Mouse (Mus musculus) liver, embryonic 11.5 days (tissue): ENCODE measurements around the gene Plcd3. TPM values are rescaled to one million over a fixed set of nuclear protein-coding genes. Genes with fewer than 3 reads are reported as not detected.

ENCODE experiments used
- ATAC-seq: fragments of 200-750 bp; cut with Nextera tagmentation; replicated peaks from 2 replicates; pipeline ENCODE4 v1.8.0; 2017; ENCODE audit warnings: moderate number of reproducible peaks, mild to moderate bottlenecking, moderate TSS enrichment, moderate library complexity; ENCODE audit not compliant: low FRiP score
- DNase-seq: peaks from one replicate; pipeline ENCODE4 v3.0.0-alpha.2; 2017; ENCODE audit warnings: low spot score
- H3K27ac ChIP-seq: fragments of 300-500 bp; sonication (generic); 2 replicates; pipeline ENCODE4 v1.5.1; 2014; ENCODE audit warnings: mild to moderate bottlenecking, low read depth, low read length, control low read depth
- H3K27me3 ChIP-seq: fragments of 300-500 bp; sonication (generic); replicated peaks from 2 replicates; pipeline ENCODE4 v1.6.1; 2014; ENCODE audit warnings: low read length, mixed read lengths; ENCODE audit not compliant: control insufficient read depth, insufficient read depth
- H3K36me3 ChIP-seq: fragments of 300-500 bp; sonication (generic); 2 replicates; pipeline ENCODE4 v1.6.1; 2014; ENCODE audit warnings: mild to moderate bottlenecking, low read length, moderate library complexity, mixed read lengths; ENCODE audit not compliant: control insufficient read depth, insufficient read depth
- H3K4me1 ChIP-seq: fragments of 300-500 bp; sonication (generic); replicated peaks from 2 replicates; pipeline ENCODE4 v1.6.1; 2014; ENCODE audit warnings: low read length, mixed read lengths; ENCODE audit not compliant: control insufficient read depth, insufficient read depth
- H3K4me2 ChIP-seq: fragments of 300-500 bp; sonication (generic); 2 replicates; pipeline ENCODE4 v1.6.1; 2014; ENCODE audit warnings: mild to moderate bottlenecking, control low read depth, moderate library complexity
- H3K4me3 ChIP-seq: fragments of 300-500 bp; sonication (generic); 2 replicates; pipeline ENCODE4 v1.5.1; 2014; ENCODE audit warnings: low read depth, low read length, control low read depth
- H3K9ac ChIP-seq: fragments of 300-500 bp; sonication (generic); 2 replicates; pipeline ENCODE4 v1.6.1; 2014; ENCODE audit warnings: low read depth, low read length, control low read depth
- H3K9me3 ChIP-seq: fragments of 300-500 bp; sonication (generic); 2 replicates; pipeline ENCODE4 v1.6.1; 2016; ENCODE audit warnings: low read length, inconsistent platforms, mixed read lengths; ENCODE audit not compliant: control insufficient read depth
- WGBS: fragments of 180-500 bp; shearing (Covaris S2); extraction: QIAGEN DNeasy Blood & Tissue Kit; methylation state at CpG from one replicate; pipeline ENCODE4 v1.1.7; 2014; 5-methylcytosine and 5-hydroxymethylcytosine counted together
- polyA plus RNA-seq: library from polyadenylated mRNA; unstranded; fragments of >200 nt; fragmentation: Nextera tagmentation; extraction: Ambion mirVana; gene quantifications from 2 replicates; pipeline ENCODE4 v1.2.1, GENCODE M21; 2014

Plcd3 gene
- polyA plus RNA-seq, 1 experiment from 2014 or later = 1.1 TPM

DNA sequence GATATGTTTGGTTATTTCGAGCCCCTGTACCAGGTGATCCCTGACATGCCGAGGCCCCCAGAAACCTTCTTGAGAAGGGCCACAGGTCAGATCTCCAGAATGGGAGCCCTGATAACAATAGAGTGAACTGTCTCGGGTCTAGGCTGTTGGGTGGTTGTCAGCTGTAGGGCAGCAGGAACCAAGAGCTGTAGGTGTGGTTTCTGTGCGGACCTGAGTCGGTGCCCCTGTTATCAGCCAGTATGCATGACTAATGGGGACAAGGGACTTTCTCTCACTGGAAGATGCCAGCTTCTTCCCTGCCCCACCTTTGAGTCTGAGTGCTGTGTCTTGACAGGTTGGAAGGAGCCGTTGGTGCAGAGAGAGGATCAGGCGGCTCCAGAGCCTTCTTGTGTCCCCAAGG lies 3.0 kb upstream of the Plcd3 start:
- peak overlapping the region; percentile 70 for H3K4me3 ChIP-seq
- peaks cover 47% of the 10 kb centered on the region for H3K4me1 ChIP-seq
- peak; percentile 64 for ATAC-seq
- peak overlapping the region; percentile 96 for H3K4me2 ChIP-seq
- WGBS = 44% methylated on average over 7 of the region's 7 CpGs
- no peaks in the 10 kb centered on the region for H3K36me3 ChIP-seq
- H3K9me3 ChIP-seq = no peaks in the 10 kb centered on the region
- peak overlapping the region; percentile 76 for H3K9ac ChIP-seq
- peak overlapping the region; percentile 69 for H3K27ac ChIP-seq
- H3K27me3 ChIP-seq = peaks cover 25% of the 10 kb centered on the region
- no peak for DNase-seq

DNA sequence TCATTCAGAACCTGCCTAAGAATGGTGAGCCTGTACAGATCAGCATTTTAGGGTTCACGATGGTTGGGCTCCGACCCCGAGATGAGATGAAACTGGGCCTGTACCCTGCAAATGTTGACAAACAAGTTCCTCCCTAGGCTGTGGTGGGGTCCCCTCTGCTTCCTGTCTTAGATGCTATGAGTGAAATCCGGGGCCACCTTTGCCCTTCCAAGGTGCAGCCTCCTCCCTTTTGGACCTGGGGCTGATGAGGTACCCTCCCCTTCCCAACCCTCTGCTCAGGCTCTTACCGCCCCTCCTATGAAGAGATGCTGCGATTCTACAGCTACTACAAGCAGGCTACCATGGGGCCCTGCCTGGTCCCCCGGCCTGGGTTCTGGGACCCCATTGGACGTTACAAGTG lies 2.2 kb upstream of the Plcd3 start:
- no peaks in the 10 kb centered on the region for H3K9me3 ChIP-seq
- WGBS = 50% methylated on average over 8 of the region's 8 CpGs
- H3K27me3 ChIP-seq = peaks cover 33% of the 10 kb centered on the region
- peak overlapping the region; percentile 76 for H3K9ac ChIP-seq
- DNase-seq = no peak
- H3K4me2 ChIP-seq = peak overlapping the region; percentile 96
- no peak for ATAC-seq
- peak overlapping the region; percentile 70 for H3K4me3 ChIP-seq
- peaks cover 47% of the 10 kb centered on the region for H3K4me1 ChIP-seq
- no peaks in the 10 kb centered on the region for H3K36me3 ChIP-seq
- peak overlapping the region; percentile 69 for H3K27ac ChIP-seq

GRCm38 (mm10) chr11:103102725-103103349 lies 1.4 kb upstream of the Plcd3 start:
- H3K4me2 ChIP-seq = peak overlapping the region; percentile 96
- peaks cover 36% of the 10 kb centered on the region for H3K27me3 ChIP-seq
- DNase-seq (peak; percentile 99), ATAC-seq (peak; percentile 89)
- H3K4me3 ChIP-seq = peak overlapping the region; percentile 70
- H3K9me3 ChIP-seq = no peaks in the 10 kb centered on the region
- H3K27ac ChIP-seq = no peak overlapping the region
- peak overlapping the region; percentile 76 for H3K9ac ChIP-seq
- 1% methylated on average over 35 of the region's 35 CpGs for WGBS
- peaks cover 47% of the 10 kb centered on the region for H3K4me1 ChIP-seq
- H3K36me3 ChIP-seq = no peaks in the 10 kb centered on the region

- no peaks in the 10 kb centered on the region for H3K9me3 ChIP-seq
- DNase-seq = peak; percentile 62
- H3K4me3 ChIP-seq = peak overlapping the region; percentile 70
- WGBS = 5% methylated on average over 30 of the region's 30 CpGs
- H3K4me2 ChIP-seq = peak overlapping the region; percentile 96
- H3K9ac ChIP-seq = peak overlapping the region; percentile 47
- H3K36me3 ChIP-seq = no peaks in the 10 kb centered on the region
- H3K4me1 ChIP-seq = peaks cover 53% of the 10 kb centered on the region
- peaks cover 36% of the 10 kb centered on the region for H3K27me3 ChIP-seq
- no peak overlapping the region for H3K27ac ChIP-seq
- peak; percentile 13; the same call in 1 of the 2 replicates for ATAC-seq
These were observed 526 bp upstream of the Plcd3 start for GRCm38 (mm10) chr11:103101866-103102501.

GRCm38 (mm10) chr11:103100361-103100760 lies 1.1 kb downstream of the Plcd3 start:
- Histone ChIP-seq H3K27me3 (peaks cover 36% of the 10 kb centered on the region), H3K36me3 (no peaks in the 10 kb centered on the region), H3K4me1 (peaks cover 38% of the 10 kb centered on the region), H3K4me3 (no peak overlapping the region), H3K4me2 (no peak overlapping the region), H3K9me3 (no peaks in the 10 kb centered on the region), H3K27ac (no peak overlapping the region), H3K9ac (no peak overlapping the region)
- 61% methylated on average over 8 of the region's 8 CpGs for WGBS
- DNase-seq = no peak
- no peak for ATAC-seq

- no peak overlapping the region for H3K27ac ChIP-seq
These were observed 2.0 kb downstream of the Plcd3 start for GRCm38 (mm10) chr11:103099352-103099940.

GRCm38 (mm10) chr11:103098531-103099190 lies 2.8 kb downstream of the Plcd3 start:
- ATAC-seq (no peak), DNase-seq (no peak)
- H3K4me3 ChIP-seq = no peak overlapping the region
- H3K9ac ChIP-seq = no peak overlapping the region
- no peak overlapping the region for H3K27ac ChIP-seq
- H3K9me3 ChIP-seq = no peaks in the 10 kb centered on the region
- WGBS = 79% methylated on average over 11 of the region's 11 CpGs
- no peaks in the 10 kb centered on the region for H3K36me3 ChIP-seq
- no peak overlapping the region for H3K4me2 ChIP-seq
- H3K4me1 ChIP-seq = peaks cover 24% of the 10 kb centered on the region
- H3K27me3 ChIP-seq = peaks cover 36% of the 10 kb centered on the region

More at GRCm38 (mm10) chr11:103099352-103099940, 2.0 kb downstream of the Plcd3 start:
- Histone ChIP-seq H3K36me3 (no peaks in the 10 kb centered on the region), H3K4me1 (peaks cover 31% of the 10 kb centered on the region), H3K27me3 (peaks cover 36% of the 10 kb centered on the region), H3K9me3 (no peaks in the 10 kb centered on the region), H3K4me2 (no peak overlapping the region), H3K4me3 (no peak overlapping the region), H3K9ac (no peak overlapping the region)
- WGBS = 60% methylated on average over 12 of the region's 12 CpGs
- ATAC-seq (no peak), DNase-seq (no peak)

- no peaks in the 10 kb centered on the region for H3K9me3 ChIP-seq
- ATAC-seq = no peak
- H3K4me1 ChIP-seq = peaks cover 17% of the 10 kb centered on the region
- peaks cover 36% of the 10 kb centered on the region for H3K27me3 ChIP-seq
- WGBS = 31% methylated on average over 22 of the region's 22 CpGs
- H3K4me2 ChIP-seq = peak overlapping the region; percentile 26
- H3K9ac ChIP-seq = no peak overlapping the region
- DNase-seq = no peak
- H3K27ac ChIP-seq = no peak overlapping the region; the same call in 1 of the 2 replicates
- H3K4me3 ChIP-seq = no peak overlapping the region
- H3K36me3 ChIP-seq = no peaks in the 10 kb centered on the region
These were observed 4.2 kb downstream of the Plcd3 start for GRCm38 (mm10) chr11:103096979-103097894.
